Mouse (Mus musculus) stomach, embryonic 14.5 days (tissue): ENCODE data around the gene Mcoln2. TPM values are rescaled to one million over a fixed set of nuclear protein-coding genes. Genes with fewer than 3 reads are reported as not detected.

Experiments
- ATAC-seq: fragments of 200-750 bp; cut with Nextera tagmentation; 2 replicates; pipeline ENCODE4 v1.8.0; 2017; ENCODE audit warnings: low read depth, moderate TSS enrichment; ENCODE audit not compliant: insufficient number of reproducible peaks, insufficient read depth, low FRiP score
- H3K27ac ChIP-seq: fragments of 300-500 bp; sonication (generic); 2 replicates; pipeline ENCODE4 v1.5.1; 2014; ENCODE audit warnings: mild to moderate bottlenecking, low read length, moderate library complexity, mixed read lengths
- H3K27me3 ChIP-seq: fragments of 300-500 bp; sonication (generic); 2 replicates; pipeline ENCODE4 v1.6.1; 2014; ENCODE audit warnings: low read length, control low read depth, mixed read lengths; ENCODE audit not compliant: control insufficient read depth, insufficient read depth
- H3K36me3 ChIP-seq: fragments of 300-500 bp; sonication (generic); 2 replicates; pipeline ENCODE4 v1.6.1; 2014; ENCODE audit warnings: mild to moderate bottlenecking, control low read depth, low read length, moderate library complexity, mixed read lengths; ENCODE audit not compliant: control insufficient read depth, insufficient read depth
- H3K4me1 ChIP-seq: fragments of 300-500 bp; sonication (generic); 2 replicates; pipeline ENCODE4 v1.6.1; 2014; ENCODE audit warnings: low read length, control low read depth, mixed read lengths; ENCODE audit not compliant: control insufficient read depth, insufficient read depth
- H3K4me2 ChIP-seq: fragments of 300-500 bp; sonication (generic); replicated peaks from 2 replicates; pipeline ENCODE4 v1.6.1; 2014; ENCODE audit warnings: low read depth, low read length, control low read depth
- H3K4me3 ChIP-seq: fragments of 300-500 bp; sonication (generic); 2 replicates; pipeline ENCODE4 v1.5.1; 2014; ENCODE audit warnings: low read depth, low read length, control low read depth
- H3K9ac ChIP-seq: fragments of 300-500 bp; sonication (generic); replicated peaks from 2 replicates; pipeline ENCODE4 v1.6.1; 2014; ENCODE audit warnings: low read depth, mild to moderate bottlenecking, control low read depth, low read length, moderate library complexity, mixed read lengths
- H3K9me3 ChIP-seq: fragments of 300-500 bp; sonication (generic); 2 replicates; pipeline ENCODE4 v1.6.1; 2016; ENCODE audit warnings: low read depth, low read length, control low read depth; ENCODE audit not compliant: control insufficient read depth
- WGBS: fragments of 180-500 bp; shearing (Covaris S2); extraction: QIAGEN DNeasy Blood & Tissue Kit; methylation state at CpG from one replicate; pipeline ENCODE4 v1.1.7; 2014; 5-methylcytosine and 5-hydroxymethylcytosine counted together
- polyA plus RNA-seq: library from polyadenylated mRNA; unstranded; fragments of >200 nt; fragmentation: Nextera tagmentation; extraction: Ambion mirVana; gene quantifications from 2 replicates; pipeline ENCODE4 v1.2.1, GENCODE M21; 2014

Gene Mcoln2
- polyA plus RNA-seq, 1 experiment from 2014 or later, result 1.4 TPM

- H3K36me3 ChIP-seq, result no peaks in the 10 kb centered on the region
- no peak overlapping the region for H3K4me3 ChIP-seq
- H3K27ac ChIP-seq, result no peak overlapping the region
- H3K9me3 ChIP-seq, result no peaks in the 10 kb centered on the region
- no peak overlapping the region for H3K9ac ChIP-seq
- H3K27me3 ChIP-seq, result no peaks in the 10 kb centered on the region
- H3K4me1 ChIP-seq, result peaks cover 3% of the 10 kb centered on the region; the same call in 1 of the 2 replicates
- ATAC-seq, result no peak
- no peak overlapping the region for H3K4me2 ChIP-seq
- WGBS, result 88% methylated on average over 8 of the region's 8 CpGs
Measured at GRCm38 (mm10) chr3:146151755-146152154, 2.1 kb downstream of the Mcoln2 start.

- 85% methylated on average over 8 of the region's 8 CpGs for WGBS
Measured at GRCm38 (mm10) chr3:146152348-146152747, 2.7 kb downstream of the Mcoln2 start.

DNA sequence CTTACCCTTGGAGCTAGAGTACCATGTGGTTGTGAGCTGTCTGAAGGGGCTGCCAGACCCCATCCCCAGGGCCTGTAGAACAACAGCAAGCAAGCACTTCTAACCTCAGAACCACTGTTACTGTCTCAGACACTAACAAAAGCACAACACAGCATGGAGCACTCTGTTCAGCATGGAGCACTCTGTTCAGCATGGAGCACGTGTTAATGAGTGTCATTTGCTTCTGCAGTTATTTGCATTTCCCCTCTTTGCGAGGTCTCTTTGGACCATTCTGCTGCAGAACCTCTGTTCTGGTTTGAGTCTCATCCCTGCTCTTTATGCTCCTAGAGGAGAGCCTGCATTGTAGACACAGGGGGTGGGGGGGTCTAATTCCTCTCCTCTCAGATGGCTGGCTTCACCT is 3.3 kb downstream of the Mcoln2 start:
- 88% methylated on average over 2 of the region's 2 CpGs for WGBS
- no peaks in the 10 kb centered on the region for H3K27me3 ChIP-seq
- no peak for ATAC-seq
- no peaks in the 10 kb centered on the region for H3K9me3 ChIP-seq
- H3K36me3 ChIP-seq, result no peaks in the 10 kb centered on the region
- H3K4me1 ChIP-seq, result peaks cover 3% of the 10 kb centered on the region; the same call in 1 of the 2 replicates
- no peak overlapping the region for H3K4me2 ChIP-seq
- H3K4me3 ChIP-seq, result no peak overlapping the region
- H3K27ac ChIP-seq, result no peak overlapping the region
- H3K9ac ChIP-seq, result no peak overlapping the region

More at GRCm38 (mm10) chr3:146152348-146152747, 2.7 kb downstream of the Mcoln2 start:
- Histone ChIP-seq H3K9ac (no peak overlapping the region), H3K9me3 (no peaks in the 10 kb centered on the region), H3K4me1 (peaks cover 3% of the 10 kb centered on the region; the same call in 1 of the 2 replicates), H3K27ac (no peak overlapping the region), H3K4me2 (no peak overlapping the region), H3K36me3 (no peaks in the 10 kb centered on the region), H3K27me3 (no peaks in the 10 kb centered on the region), H3K4me3 (no peak overlapping the region)
- no peak for ATAC-seq

- 38% methylated on average over 12 of the region's 12 CpGs for WGBS
Measured at GRCm38 (mm10) chr3:146153862-146154611, 4.4 kb downstream of the Mcoln2 start.

GRCm38 (mm10) chr3:146155628-146156576 is 6.3 kb downstream of the Mcoln2 start:
- H3K4me3 ChIP-seq, result no peak overlapping the region
- no peak overlapping the region for H3K9ac ChIP-seq
- H3K4me2 ChIP-seq, result no peak overlapping the region
- H3K9me3 ChIP-seq, result no peaks in the 10 kb centered on the region
- H3K27ac ChIP-seq, result no peak overlapping the region
- no peaks in the 10 kb centered on the region for H3K36me3 ChIP-seq
- no peaks in the 10 kb centered on the region for H3K4me1 ChIP-seq
- WGBS, result 69% methylated on average over 13 of the region's 13 CpGs
- no peaks in the 10 kb centered on the region for H3K27me3 ChIP-seq
- ATAC-seq, result no peak

More at GRCm38 (mm10) chr3:146153862-146154611, 4.4 kb downstream of the Mcoln2 start:
- ATAC-seq, result no peak
- Histone ChIP-seq H3K4me3 (no peak overlapping the region), H3K4me2 (no peak overlapping the region; the same call in 1 of the 2 replicates), H3K27me3 (no peaks in the 10 kb centered on the region), H3K9me3 (no peaks in the 10 kb centered on the region), H3K36me3 (no peaks in the 10 kb centered on the region), H3K9ac (no peak overlapping the region), H3K4me1 (peaks cover 3% of the 10 kb centered on the region; the same call in 1 of the 2 replicates), H3K27ac (no peak overlapping the region)

- Histone ChIP-seq H3K27me3 (no peaks in the 10 kb centered on the region), H3K9ac (no peak overlapping the region), H3K4me3 (no peak overlapping the region), H3K9me3 (no peaks in the 10 kb centered on the region), H3K4me1 (no peaks in the 10 kb centered on the region), H3K27ac (no peak overlapping the region), H3K4me2 (no peak overlapping the region), H3K36me3 (no peaks in the 10 kb centered on the region)
- WGBS, result 43% methylated on average over 2 of the region's 2 CpGs
- no peak for ATAC-seq
Measured at GRCm38 (mm10) chr3:146156811-146157210, 7.2 kb downstream of the Mcoln2 start.

DNA sequence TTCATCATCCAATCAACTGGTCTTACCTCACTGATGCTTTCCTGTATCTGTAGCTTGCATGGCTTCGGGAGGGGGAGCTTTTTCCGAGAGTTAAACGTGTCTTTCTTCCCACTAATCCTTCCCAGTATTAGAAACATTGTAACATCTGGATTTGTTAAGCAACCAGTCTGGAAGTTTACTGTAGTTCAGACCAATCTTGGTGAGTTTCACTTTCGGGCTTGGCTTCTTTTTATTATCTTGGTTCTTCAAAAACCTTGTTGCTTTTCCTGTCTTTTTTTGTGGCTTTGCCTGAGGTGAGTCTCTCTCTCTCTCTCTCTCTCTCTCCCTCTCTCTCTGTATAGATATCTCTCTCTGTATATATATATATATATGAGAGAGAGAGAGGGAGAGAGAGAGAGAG is 8.4 kb downstream of the Mcoln2 start:
- no peak overlapping the region for H3K9ac ChIP-seq
- 64% methylated on average over 4 of the region's 4 CpGs for WGBS
- ATAC-seq, result no peak

GRCm38 (mm10) chr3:146159360-146159759 is 9.7 kb downstream of the Mcoln2 start:
- Histone ChIP-seq H3K9ac (no peak overlapping the region), H3K4me3 (no peak overlapping the region), H3K9me3 (no peaks in the 10 kb centered on the region), H3K36me3 (no peaks in the 10 kb centered on the region), H3K27me3 (no peaks in the 10 kb centered on the region), H3K4me2 (no peak overlapping the region), H3K27ac (no peak overlapping the region), H3K4me1 (no peaks in the 10 kb centered on the region)
- 83% methylated on average over 2 of the region's 2 CpGs for WGBS
- ATAC-seq, result no peak

More for the DNA sequence above, 8.4 kb downstream of the Mcoln2 start:
- H3K27me3 ChIP-seq, result no peaks in the 10 kb centered on the region
- no peak overlapping the region for H3K4me3 ChIP-seq
- H3K4me1 ChIP-seq, result no peaks in the 10 kb centered on the region
- no peak overlapping the region for H3K27ac ChIP-seq
- no peaks in the 10 kb centered on the region for H3K36me3 ChIP-seq
- H3K9me3 ChIP-seq, result no peaks in the 10 kb centered on the region
- no peak overlapping the region for H3K4me2 ChIP-seq
